Mouse (Mus musculus) hindbrain, embryonic 11.5 days (tissue): ENCODE measurements at regions not wholly inside any gene's neighbourhood (a gene's known extent, or its start where the extent isn't known, plus 50 kb on each side); places are given as distances from the start of the nearest gene placed in this dataset.
"Not testable (repeated sequence)": the region's sequence is repeated elsewhere in the genome, so short reads cannot be mapped to it uniquely, and the experiment has no call there.

Experiments
- ATAC-seq: fragments of 200-750 bp; cut with Nextera tagmentation; 2 replicates; pipeline ENCODE4 v1.8.0; 2017; ENCODE audit warnings: mild to moderate bottlenecking, moderate TSS enrichment, moderate library complexity; ENCODE audit not compliant: low FRiP score
- DNase-seq: peaks from one replicate; pipeline ENCODE4 v3.0.0-alpha.2; 2015; ENCODE audit warnings: low spot score
- H3K27ac ChIP-seq: fragments of 300-500 bp; sonication (generic); 2 replicates; pipeline ENCODE4 v1.5.1; 2014; ENCODE audit warnings: mild to moderate bottlenecking, low read depth, low read length
- H3K27me3 ChIP-seq: fragments of 300-500 bp; sonication (generic); 2 replicates; pipeline ENCODE4 v1.6.1; 2014; ENCODE audit warnings: mild to moderate bottlenecking, low read length, moderate library complexity, mixed read lengths; ENCODE audit not compliant: control insufficient read depth, insufficient read depth
- H3K36me3 ChIP-seq: fragments of 300-500 bp; sonication (generic); 2 replicates; pipeline ENCODE4 v1.6.1; 2014; ENCODE audit warnings: mild to moderate bottlenecking, low read length, moderate library complexity, mixed read lengths; ENCODE audit not compliant: control insufficient read depth, insufficient read depth
- H3K4me1 ChIP-seq: fragments of 300-500 bp; sonication (generic); replicated peaks from 2 replicates; pipeline ENCODE4 v1.6.1; 2014; ENCODE audit warnings: low read length, mixed read lengths; ENCODE audit not compliant: control insufficient read depth, insufficient read depth
- H3K4me2 ChIP-seq: fragments of 300-500 bp; sonication (generic); replicated peaks from 2 replicates; pipeline ENCODE4 v1.6.1; 2014; ENCODE audit warnings: mild to moderate bottlenecking, low read depth, low read length
- H3K4me3 ChIP-seq: fragments of 300-500 bp; sonication (generic); 2 replicates; pipeline ENCODE4 v1.5.1; 2014; ENCODE audit warnings: low read depth, low read length
- H3K9ac ChIP-seq: fragments of 300-500 bp; sonication (generic); 2 replicates; pipeline ENCODE4 v1.6.1; 2014; ENCODE audit warnings: low read depth, low read length
- H3K9me3 ChIP-seq: fragments of 300-500 bp; sonication (generic); 2 replicates; pipeline ENCODE4 v1.6.1; 2016; ENCODE audit warnings: low read length; ENCODE audit not compliant: control insufficient read depth
- WGBS: fragments of 180-500 bp; shearing (Covaris S2); extraction: QIAGEN DNeasy Blood & Tissue Kit; methylation state at CpG from one replicate; pipeline ENCODE4 v1.1.7; 2014; 5-methylcytosine and 5-hydroxymethylcytosine counted together

GRCm38 (mm10) chr5:77746604-77747003 is 338.8 kb upstream of the Igfbp7 start:
- H3K27me3 ChIP-seq: no peaks in the 10 kb centered on the region
- no peak overlapping the region for H3K9ac ChIP-seq
- no peak overlapping the region for H3K4me3 ChIP-seq
- ATAC-seq (no peak), DNase-seq (no peak)
- H3K4me1 ChIP-seq: no peaks in the 10 kb centered on the region
- no peak overlapping the region for H3K4me2 ChIP-seq
- WGBS: 78% methylated on average over 5 of the region's 5 CpGs
- no peaks in the 10 kb centered on the region for H3K36me3 ChIP-seq
- H3K27ac ChIP-seq: no peak overlapping the region
- H3K9me3 ChIP-seq: no peaks in the 10 kb centered on the region

GRCm38 (mm10) chr5:77743467-77743866 is 335.6 kb upstream of the Igfbp7 start:
- Histone ChIP-seq H3K9ac (no peak overlapping the region), H3K27me3 (no peaks in the 10 kb centered on the region), H3K36me3 (no peaks in the 10 kb centered on the region), H3K4me2 (no peak overlapping the region), H3K9me3 (no peaks in the 10 kb centered on the region), H3K27ac (no peak overlapping the region), H3K4me3 (no peak overlapping the region), H3K4me1 (no peaks in the 10 kb centered on the region)
- WGBS: 71% methylated on average over 3 of the region's 3 CpGs
- ATAC-seq (no peak), DNase-seq (no peak)

- H3K36me3 ChIP-seq, H3K9ac ChIP-seq, H3K4me2 ChIP-seq, H3K9me3 ChIP-seq, H3K27me3 ChIP-seq, H3K4me3 ChIP-seq, H3K27ac ChIP-seq, H3K4me1 ChIP-seq: not testable (repeated sequence)
- DNase-seq (peak; percentile 8), ATAC-seq (peak; percentile 33; the same call in 1 of the 2 replicates)
- WGBS: 53% methylated on average over 4 of the region's 4 CpGs
These were observed 322.4 kb upstream of the Igfbp7 start for GRCm38 (mm10) chr5:77730286-77730685.

GRCm38 (mm10) chr5:77681592-77681991 is 273.8 kb upstream of the Igfbp7 start:
- Histone ChIP-seq H3K4me1 (no peaks in the 10 kb centered on the region), H3K27me3 (no peaks in the 10 kb centered on the region), H3K27ac (no peak overlapping the region), H3K4me3 (no peak overlapping the region), H3K4me2 (no peak overlapping the region), H3K36me3 (no peaks in the 10 kb centered on the region), H3K9me3 (no peaks in the 10 kb centered on the region), H3K9ac (no peak overlapping the region)
- DNase-seq (no peak), ATAC-seq (no peak)
- WGBS: 78% methylated on average over 3 of the region's 3 CpGs

GRCm38 (mm10) chr5:77672073-77672924 is 264.5 kb upstream of the Igfbp7 start:
- no peak overlapping the region for H3K27ac ChIP-seq
- no peaks in the 10 kb centered on the region for H3K36me3 ChIP-seq
- WGBS: 90% methylated on average over 15 of the region's 15 CpGs
- no peak overlapping the region for H3K4me3 ChIP-seq
- no peak for ATAC-seq
- no peaks in the 10 kb centered on the region for H3K4me1 ChIP-seq
- no peaks in the 10 kb centered on the region for H3K27me3 ChIP-seq
- no peaks in the 10 kb centered on the region for H3K9me3 ChIP-seq
- no peak overlapping the region for H3K9ac ChIP-seq
- no peak for DNase-seq
- H3K4me2 ChIP-seq: no peak overlapping the region

- DNase-seq: no peak
- no peak overlapping the region for H3K4me3 ChIP-seq
- WGBS: 78% methylated on average over 3 of the region's 3 CpGs
- no peak overlapping the region for H3K9ac ChIP-seq
- no peaks in the 10 kb centered on the region for H3K27me3 ChIP-seq
- no peak overlapping the region for H3K4me2 ChIP-seq
- H3K36me3 ChIP-seq: no peaks in the 10 kb centered on the region
- no peaks in the 10 kb centered on the region for H3K9me3 ChIP-seq
- H3K4me1 ChIP-seq: no peaks in the 10 kb centered on the region
- no peak overlapping the region for H3K27ac ChIP-seq
- ATAC-seq: no peak
These were observed 255.3 kb upstream of the Igfbp7 start for GRCm38 (mm10) chr5:77663096-77663495.

GRCm38 (mm10) chr5:77659016-77659415 is 251.2 kb upstream of the Igfbp7 start:
- H3K4me1 ChIP-seq: no peaks in the 10 kb centered on the region
- H3K4me3 ChIP-seq: no peak overlapping the region
- WGBS: 91% methylated on average over 6 of the region's 6 CpGs
- no peaks in the 10 kb centered on the region for H3K27me3 ChIP-seq
- ATAC-seq (no peak), DNase-seq (no peak)
- no peaks in the 10 kb centered on the region for H3K9me3 ChIP-seq
- H3K27ac ChIP-seq: no peak overlapping the region
- no peaks in the 10 kb centered on the region for H3K36me3 ChIP-seq
- no peak overlapping the region for H3K4me2 ChIP-seq
- H3K9ac ChIP-seq: no peak overlapping the region

- ATAC-seq: no peak
- WGBS: 91% methylated on average over 5 of the region's 5 CpGs
- Histone ChIP-seq H3K36me3 (no peaks in the 10 kb centered on the region), H3K9ac (no peak overlapping the region), H3K4me2 (no peak overlapping the region), H3K27me3 (no peaks in the 10 kb centered on the region), H3K4me3 (no peak overlapping the region), H3K4me1 (no peaks in the 10 kb centered on the region), H3K27ac (no peak overlapping the region), H3K9me3 (no peaks in the 10 kb centered on the region)
- DNase-seq: no peak
These were observed 236.8 kb upstream of the Igfbp7 start for GRCm38 (mm10) chr5:77644651-77645050.

- Histone ChIP-seq H3K27me3 (no peaks in the 10 kb centered on the region), H3K4me2 (no peak overlapping the region), H3K9me3 (no peaks in the 10 kb centered on the region), H3K36me3 (no peaks in the 10 kb centered on the region), H3K4me3 (no peak overlapping the region), H3K9ac (no peak overlapping the region), H3K27ac (no peak overlapping the region), H3K4me1 (no peaks in the 10 kb centered on the region)
- ATAC-seq: no peak
- WGBS: 81% methylated on average over 4 of the region's 4 CpGs
- DNase-seq: no peak
These were observed 212.6 kb upstream of the Igfbp7 start for GRCm38 (mm10) chr5:77620402-77620801.
